Mouse (Mus musculus) kidney, embryonic 16.5 days (tissue): ENCODE data around the gene Pla2r1. TPM values are rescaled to one million over a fixed set of nuclear protein-coding genes. Genes with fewer than 3 reads are reported as not detected.

Source experiments
- ATAC-seq: fragments of 200-750 bp; cut with Nextera tagmentation; 2 replicates; pipeline ENCODE4 v1.8.0; 2017; ENCODE audit warnings: moderate TSS enrichment; ENCODE audit not compliant: low FRiP score, low TSS enrichment
- H3K27ac ChIP-seq: fragments of 300-500 bp; sonication (generic); 2 replicates; pipeline ENCODE4 v1.5.1; 2014; ENCODE audit warnings: low read length
- H3K27me3 ChIP-seq: fragments of 300-500 bp; sonication (generic); 2 replicates; pipeline ENCODE4 v1.6.1; 2014; ENCODE audit warnings: low read length, control low read depth, mixed read lengths; ENCODE audit not compliant: insufficient read depth
- H3K36me3 ChIP-seq: fragments of 300-500 bp; sonication (generic); 2 replicates; pipeline ENCODE4 v1.6.1; 2014; ENCODE audit warnings: low read length, control low read depth, mixed read lengths; ENCODE audit not compliant: insufficient read depth
- H3K4me1 ChIP-seq: fragments of 300-500 bp; sonication (generic); 2 replicates; pipeline ENCODE4 v1.6.1; 2014; ENCODE audit warnings: low read length, control low read depth, mixed read lengths; ENCODE audit not compliant: insufficient read depth
- H3K4me2 ChIP-seq: fragments of 300-500 bp; sonication (generic); replicated peaks from 2 replicates; pipeline ENCODE4 v1.6.1; 2014; ENCODE audit warnings: low read depth, low read length
- H3K4me3 ChIP-seq: fragments of 300-500 bp; sonication (generic); 2 replicates; pipeline ENCODE4 v1.5.1; 2014; ENCODE audit warnings: mild to moderate bottlenecking, low read length
- H3K9ac ChIP-seq: fragments of 300-500 bp; sonication (generic); replicated peaks from 2 replicates; pipeline ENCODE4 v1.6.1; 2014; ENCODE audit warnings: low read length
- H3K9me3 ChIP-seq: fragments of 300-500 bp; sonication (generic); 2 replicates; pipeline ENCODE4 v1.6.1; 2016; ENCODE audit warnings: low read length, control low read depth
- WGBS: fragments of 180-500 bp; shearing (Covaris S2); extraction: QIAGEN DNeasy Blood & Tissue Kit; methylation state at CpG from one replicate; pipeline ENCODE4 v1.1.7; 2014; 5-methylcytosine and 5-hydroxymethylcytosine counted together
- polyA plus RNA-seq: library from polyadenylated mRNA; unstranded; fragments of >200 nt; fragmentation: Nextera tagmentation; extraction: Ambion mirVana; gene quantifications from 2 replicates; pipeline ENCODE4 v1.2.1, GENCODE M21; 2015

Gene Pla2r1
- polyA plus RNA-seq, 1 experiment from 2014 or later: 3.5 TPM

GRCm38 (mm10) chr2:60544006-60544405 lies 9.1 kb downstream of the Pla2r1 start:
- no peaks in the 10 kb centered on the region for H3K9me3 ChIP-seq
- peaks cover 16% of the 10 kb centered on the region for H3K4me1 ChIP-seq
- 57% methylated on average over 5 of the region's 5 CpGs for WGBS
- ATAC-seq: no peak
- no peaks in the 10 kb centered on the region for H3K36me3 ChIP-seq
- no peak overlapping the region for H3K4me3 ChIP-seq
- H3K4me2 ChIP-seq: no peak overlapping the region
- no peak overlapping the region for H3K9ac ChIP-seq
- no peak overlapping the region for H3K27ac ChIP-seq
- no peaks in the 10 kb centered on the region for H3K27me3 ChIP-seq

DNA sequence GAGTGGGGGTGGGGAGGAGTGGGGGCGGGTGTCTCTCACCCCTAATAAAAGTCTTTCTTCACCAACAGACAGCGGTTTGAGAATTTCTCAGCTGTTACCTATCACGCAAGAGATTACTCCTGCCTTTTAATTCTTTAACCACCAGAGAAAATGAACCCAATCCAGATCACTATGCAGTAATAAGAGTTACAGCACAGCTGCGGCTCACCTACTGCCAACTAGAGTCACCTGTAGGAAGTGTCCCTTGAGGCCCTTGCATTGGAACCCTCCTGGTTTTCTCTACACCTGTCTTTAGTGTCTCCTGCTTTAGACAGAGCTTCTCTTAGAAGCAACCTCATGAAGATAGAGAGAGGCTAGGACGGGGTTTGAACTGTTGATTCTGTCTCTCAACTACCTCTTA lies 11.4 kb downstream of the Pla2r1 start:
- H3K36me3 ChIP-seq: no peaks in the 10 kb centered on the region
- H3K27me3 ChIP-seq: no peaks in the 10 kb centered on the region
- 35% methylated on average over 5 of the region's 5 CpGs for WGBS
- H3K4me3 ChIP-seq: no peak overlapping the region
- no peak for ATAC-seq
- no peak overlapping the region for H3K9ac ChIP-seq
- H3K4me1 ChIP-seq: peaks cover 16% of the 10 kb centered on the region
- no peaks in the 10 kb centered on the region for H3K9me3 ChIP-seq
- H3K27ac ChIP-seq: no peak overlapping the region
- H3K4me2 ChIP-seq: no peak overlapping the region

GRCm38 (mm10) chr2:60540346-60540745 lies 12.8 kb downstream of the Pla2r1 start:
- no peak for ATAC-seq
- H3K9ac ChIP-seq: no peak overlapping the region
- no peaks in the 10 kb centered on the region for H3K9me3 ChIP-seq
- H3K4me3 ChIP-seq: no peak overlapping the region
- no peak overlapping the region for H3K4me2 ChIP-seq
- H3K36me3 ChIP-seq: no peaks in the 10 kb centered on the region
- H3K4me1 ChIP-seq: peaks cover 16% of the 10 kb centered on the region
- 92% methylated on average over 8 of the region's 8 CpGs for WGBS
- H3K27ac ChIP-seq: no peak overlapping the region
- H3K27me3 ChIP-seq: no peaks in the 10 kb centered on the region

GRCm38 (mm10) chr2:60538710-60539109 lies 14.4 kb downstream of the Pla2r1 start:
- Histone ChIP-seq H3K36me3 (no peaks in the 10 kb centered on the region), H3K27me3 (no peaks in the 10 kb centered on the region), H3K27ac (no peak overlapping the region), H3K4me1 (peaks cover 8% of the 10 kb centered on the region), H3K4me2 (no peak overlapping the region), H3K9ac (no peak overlapping the region), H3K9me3 (no peaks in the 10 kb centered on the region), H3K4me3 (no peak overlapping the region)
- 44% methylated on average over 5 of the region's 5 CpGs for WGBS
- ATAC-seq: no peak

GRCm38 (mm10) chr2:60538274-60538673 lies 14.8 kb downstream of the Pla2r1 start:
- no peak for ATAC-seq
- H3K4me3 ChIP-seq: no peak overlapping the region
- H3K36me3 ChIP-seq: no peaks in the 10 kb centered on the region
- H3K4me2 ChIP-seq: no peak overlapping the region
- H3K27me3 ChIP-seq: no peaks in the 10 kb centered on the region
- H3K9ac ChIP-seq: no peak overlapping the region
- H3K27ac ChIP-seq: no peak overlapping the region
- H3K9me3 ChIP-seq: no peaks in the 10 kb centered on the region
- 42% methylated on average over 4 of the region's 4 CpGs for WGBS
- peaks cover 10% of the 10 kb centered on the region for H3K4me1 ChIP-seq

DNA sequence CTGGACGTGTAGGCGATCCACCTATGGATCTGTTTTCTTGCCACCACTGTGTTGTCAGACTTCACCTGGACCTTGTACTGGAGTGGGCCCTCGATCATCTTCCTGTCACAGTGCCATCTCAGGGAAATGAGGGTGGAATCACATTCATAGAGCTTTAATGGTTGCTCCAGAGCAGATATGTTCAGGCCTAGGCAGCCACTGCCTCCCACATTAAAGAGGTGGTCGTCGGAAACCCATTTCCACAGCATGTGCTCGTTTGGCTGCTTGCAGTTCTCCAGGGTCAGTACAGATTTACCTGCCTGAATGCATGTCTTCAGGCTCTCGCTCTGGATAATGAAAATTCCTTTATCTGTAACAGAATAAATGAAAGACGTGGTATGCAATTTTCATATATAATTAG lies 18.4 kb downstream of the Pla2r1 start:
- H3K4me3 ChIP-seq: no peak overlapping the region
- no peaks in the 10 kb centered on the region for H3K36me3 ChIP-seq
- no peak for ATAC-seq
- H3K27ac ChIP-seq: no peak overlapping the region
- no peaks in the 10 kb centered on the region for H3K9me3 ChIP-seq
- WGBS: 84% methylated on average over 8 of the region's 8 CpGs
- H3K9ac ChIP-seq: no peak overlapping the region
- peaks cover 4% of the 10 kb centered on the region; the same call in 1 of the 2 replicates for H3K4me1 ChIP-seq
- H3K4me2 ChIP-seq: no peak overlapping the region
- H3K27me3 ChIP-seq: no peaks in the 10 kb centered on the region

DNA sequence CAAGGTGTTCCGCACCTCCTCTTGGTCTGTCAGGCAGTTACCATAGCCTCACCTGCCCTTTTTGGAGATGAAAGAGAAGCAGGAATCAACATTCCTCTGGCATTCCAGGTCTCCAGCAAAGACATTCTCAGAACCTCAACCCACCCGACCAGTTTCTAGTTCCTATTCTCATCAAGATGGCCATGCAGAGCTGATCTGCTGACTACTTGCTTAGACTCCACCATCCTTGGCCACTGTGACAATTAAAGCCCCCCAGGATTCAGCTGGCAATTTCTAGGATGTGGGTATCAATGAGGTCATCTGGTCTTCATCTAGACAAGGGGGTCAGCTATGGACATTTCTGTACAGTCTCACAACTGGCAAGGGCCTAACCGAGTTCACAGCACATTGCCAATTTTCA lies 20.1 kb downstream of the Pla2r1 start:
- no peaks in the 10 kb centered on the region for H3K36me3 ChIP-seq
- no peak for ATAC-seq
- H3K4me1 ChIP-seq: peaks cover 4% of the 10 kb centered on the region; the same call in 1 of the 2 replicates
- no peaks in the 10 kb centered on the region for H3K27me3 ChIP-seq
- no peak overlapping the region for H3K4me2 ChIP-seq
- H3K9ac ChIP-seq: no peak overlapping the region
- no peak overlapping the region for H3K27ac ChIP-seq
- no peak overlapping the region for H3K4me3 ChIP-seq
- 78% methylated on average over 3 of the region's 3 CpGs for WGBS
- no peaks in the 10 kb centered on the region for H3K9me3 ChIP-seq

DNA sequence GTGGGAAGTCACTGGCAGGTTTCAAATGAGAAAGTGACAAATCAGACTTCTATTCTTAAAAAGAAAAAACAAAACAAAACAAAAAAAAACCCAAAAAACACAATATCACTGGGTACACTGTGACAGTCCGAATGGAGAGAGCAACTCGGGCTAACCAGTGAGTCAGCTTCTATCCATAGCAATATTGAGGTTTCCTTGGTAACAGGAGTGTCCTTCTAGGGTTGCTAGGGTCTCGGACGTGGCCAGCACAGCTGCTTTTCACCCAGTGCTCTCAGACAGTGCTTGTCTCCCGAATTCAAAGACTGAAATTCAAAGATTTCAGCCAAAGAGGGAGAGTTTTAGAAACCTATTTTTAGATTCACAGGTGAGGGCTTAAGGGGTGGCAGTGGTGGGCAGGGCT lies 20.6 kb downstream of the Pla2r1 start:
- Histone ChIP-seq H3K36me3 (no peaks in the 10 kb centered on the region), H3K27ac (no peak overlapping the region), H3K27me3 (no peaks in the 10 kb centered on the region), H3K4me2 (no peak overlapping the region), H3K9me3 (no peaks in the 10 kb centered on the region), H3K4me3 (no peak overlapping the region), H3K4me1 (peaks cover 4% of the 10 kb centered on the region; the same call in 1 of the 2 replicates), H3K9ac (no peak overlapping the region)
- no peak for ATAC-seq
- WGBS: 69% methylated on average over 5 of the region's 5 CpGs

DNA sequence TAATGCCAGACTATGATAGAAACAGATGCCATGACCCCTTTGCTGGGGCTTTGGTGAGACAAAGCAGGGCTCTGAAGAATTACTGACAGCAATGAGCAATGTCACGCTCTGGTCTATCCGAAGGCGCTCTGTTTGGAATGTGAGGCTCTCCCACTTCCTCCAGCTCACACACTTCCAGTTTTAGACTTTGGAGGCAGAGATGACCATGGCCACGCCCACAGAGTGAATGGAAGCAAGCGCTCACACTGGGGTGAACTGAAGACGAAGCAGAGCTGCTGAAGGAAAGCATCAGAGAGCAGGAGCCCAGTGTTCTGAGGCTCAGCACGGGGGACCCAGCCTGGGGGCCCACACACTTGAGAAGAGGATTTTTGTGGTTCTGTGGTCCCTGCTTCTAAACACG lies 37.3 kb downstream of the Pla2r1 start:
- 0 out of 2 replicates have a peak overlapping the region, but pooled peaks have one; percentile 12 for H3K4me2 ChIP-seq
- WGBS: 55% methylated on average over 8 of the region's 8 CpGs
- no peaks in the 10 kb centered on the region for H3K27me3 ChIP-seq
- no peaks in the 10 kb centered on the region for H3K9me3 ChIP-seq
- H3K36me3 ChIP-seq: no peaks in the 10 kb centered on the region
- H3K4me3 ChIP-seq: no peak overlapping the region
- H3K4me1 ChIP-seq: 0 out of 2 replicates have a peak, but pooled peaks cover 5% of the 10 kb centered on the region
- H3K9ac ChIP-seq: 0 out of 2 replicates have a peak overlapping the region, but pooled peaks have one; percentile 11
- H3K27ac ChIP-seq: no peak overlapping the region
- 0 out of 2 replicates have a peak, but pooled peaks have one; percentile 15 for ATAC-seq

DNA sequence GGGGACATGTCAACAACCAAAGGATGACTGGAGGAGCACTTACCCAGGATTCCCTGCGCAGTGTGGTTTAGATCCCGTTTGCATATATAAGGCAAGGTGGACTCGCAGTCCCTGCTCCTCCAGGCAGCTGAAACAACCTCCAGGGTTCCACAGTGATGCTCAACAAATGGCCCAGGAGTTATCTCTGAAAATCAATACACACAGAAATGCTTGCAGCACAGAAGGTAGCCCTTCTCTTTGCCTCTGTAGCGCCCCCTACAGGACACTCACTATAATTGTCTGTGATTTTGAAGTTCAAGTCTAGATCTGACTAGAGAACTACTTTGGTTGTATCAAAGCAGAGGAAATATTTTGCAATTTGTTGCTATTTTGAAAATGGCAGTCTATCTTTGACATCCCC lies 38.2 kb downstream of the Pla2r1 start:
- H3K9ac ChIP-seq: no peak overlapping the region
- H3K9me3 ChIP-seq: no peaks in the 10 kb centered on the region
- ATAC-seq: no peak
- H3K4me1 ChIP-seq: 0 out of 2 replicates have a peak, but pooled peaks cover 5% of the 10 kb centered on the region
- no peak overlapping the region for H3K4me3 ChIP-seq
- no peaks in the 10 kb centered on the region for H3K36me3 ChIP-seq
- H3K27me3 ChIP-seq: no peaks in the 10 kb centered on the region
- H3K4me2 ChIP-seq: no peak overlapping the region
- WGBS: 75% methylated on average over 4 of the region's 4 CpGs
- no peak overlapping the region for H3K27ac ChIP-seq
